Comparison of ENCODE assay signal across 20 mouse cellular contexts in genomic region chr12:50190892-50191539, GRCm38 (mm10).
DNase-seq lines count a peak whose midpoint lies in the region; ATAC-seq and TF ChIP-seq lines count a peak whose summit lies in the region.
"Had no signal": no experiment of that assay in that cellular context is flagged by ENCODE, and none has a peak within 500 bp of the region (broad histone marks: within the 10 kb centered on the region; RNA-seq: fewer than 3 reads in every experiment).

No protein-coding gene starts in this region.

- H3K4me3 ChIP-seq in hindbrain, embryonic 14.5 days (replicated peaks; ENCODE audit: low read length): no peak overlapping the region
- H3K4me3 ChIP-seq in hindbrain, embryonic 11.5 days (ENCODE audit: low read depth, low read length): no peak overlapping the region
- no peak overlapping the region for H3K4me3 ChIP-seq in neural tube, embryonic 12.5 days
- H3K4me3 ChIP-seq in hindbrain, embryonic 15.5 days: no peak overlapping the region
- H3K4me3 ChIP-seq in lung, postnatal 0 days (ENCODE audit: low read depth, low read length): no peak overlapping the region
- H3K4me3 ChIP-seq: megakaryocyte, embryonic 14.5 days; myocyte had no signal

- H3K4me2 ChIP-seq in hindbrain, embryonic 14.5 days (replicated peaks): no peak overlapping the region
- no peak overlapping the region for H3K4me2 ChIP-seq in hindbrain, embryonic 11.5 days (replicated peaks; ENCODE audit: low read depth, low read length)
- H3K4me2 ChIP-seq in neural tube, embryonic 12.5 days (replicated peaks): no peak overlapping the region
- H3K4me2 ChIP-seq in hindbrain, embryonic 15.5 days: no peak overlapping the region
- H3K4me2 ChIP-seq in lung, postnatal 0 days (replicated peaks; ENCODE audit: low read depth, low read length): no peak overlapping the region
- H3K4me2 ChIP-seq: heart, embryonic 11.5 days had no signal

- DNase-seq in hindbrain, embryonic 14.5 days (ENCODE audit: low spot score): peak; percentile 35
- no peak for DNase-seq in hindbrain, embryonic 11.5 days (ENCODE audit: low spot score)
- no peak for DNase-seq in neural tube, embryonic 10.5 days (ENCODE audit: extremely low spot score, low spot score)
- no peak for DNase-seq in gastrocnemius, postnatal 14 days
- DNase-seq in lung, postnatal 0 days (ENCODE audit: low spot score): no peak
- DNase-seq: adrenal gland, postnatal 14 days; cerebellum, adult 11-12 months; cerebellum, postnatal 36 days; heart, postnatal 10 days; kidney, adult 18-20 months; kidney, postnatal 10 days; liver; right cerebral cortex, adult 18-20 months; thymus, postnatal 14 days had no signal

- peak; percentile 83 for ATAC-seq in hindbrain, embryonic 14.5 days (ENCODE audit: low FRiP score)
- no peak; the same call in 1 of the 2 replicates for ATAC-seq in hindbrain, embryonic 11.5 days (ENCODE audit: low FRiP score)
- ATAC-seq in neural tube, embryonic 12.5 days (ENCODE audit: low FRiP score, low read depth): peak; percentile 44; the same call in 1 of the 2 replicates
- ATAC-seq in hindbrain, embryonic 15.5 days (ENCODE audit: low FRiP score, low read depth): peak; percentile 51
- ATAC-seq in lung, postnatal 0 days: no peak

- no peak for TF ChIP-seq CTCF in lung, postnatal 0 days (IDR thresholded peaks at IDR 0.05)

- H3K4me1 ChIP-seq in hindbrain, embryonic 14.5 days (replicated peaks; ENCODE audit: control insufficient read depth, insufficient read depth, low read length): no peaks in the 10 kb centered on the region; the same call in 1 of the 2 replicates
- no peaks in the 10 kb centered on the region for H3K4me1 ChIP-seq in hindbrain, embryonic 11.5 days (replicated peaks; ENCODE audit: control insufficient read depth, insufficient read depth, low read length)
- 0 out of 2 replicates have a peak, but pooled peaks cover 4% of the 10 kb centered on the region for H3K4me1 ChIP-seq in neural tube, embryonic 12.5 days
- H3K4me1 ChIP-seq in hindbrain, embryonic 15.5 days (replicated peaks): 0 out of 2 replicates have a peak, but pooled peaks cover 4% of the 10 kb centered on the region
- no peaks in the 10 kb centered on the region for H3K4me1 ChIP-seq in lung, postnatal 0 days (ENCODE audit: insufficient read depth, low read depth, low read length)
- H3K4me1 ChIP-seq: megakaryocyte, embryonic 14.5 days had no signal

- H3K27me3 ChIP-seq in hindbrain, embryonic 14.5 days (ENCODE audit: control insufficient read depth, insufficient read depth, low read length): no peaks in the 10 kb centered on the region
- no peaks in the 10 kb centered on the region for H3K27me3 ChIP-seq in hindbrain, embryonic 11.5 days (ENCODE audit: control insufficient read depth, insufficient read depth, low read length)
- H3K27me3 ChIP-seq in neural tube, embryonic 12.5 days (replicated peaks): no peaks in the 10 kb centered on the region
- H3K27me3 ChIP-seq in hindbrain, embryonic 15.5 days: no peaks in the 10 kb centered on the region
- no peaks in the 10 kb centered on the region for H3K27me3 ChIP-seq in lung, postnatal 0 days (replicated peaks; ENCODE audit: insufficient read depth, low read length)
- H3K27me3 ChIP-seq: megakaryocyte, embryonic 14.5 days had no signal

- intact Hi-C loops in gastrocnemius, postnatal 14 days (cut with DNase I; ENCODE audit: low total_unique reads): no loop called here

- no peaks in the 10 kb centered on the region for H3K36me3 ChIP-seq in hindbrain, embryonic 14.5 days (replicated peaks; ENCODE audit: control insufficient read depth, insufficient read depth)
- no peaks in the 10 kb centered on the region for H3K36me3 ChIP-seq in hindbrain, embryonic 11.5 days (ENCODE audit: control insufficient read depth, insufficient read depth, low read length)
- no peaks in the 10 kb centered on the region for H3K36me3 ChIP-seq in neural tube, embryonic 12.5 days
- H3K36me3 ChIP-seq in hindbrain, embryonic 15.5 days: no peaks in the 10 kb centered on the region
- H3K36me3 ChIP-seq in lung, postnatal 0 days (ENCODE audit: insufficient read depth, low read length): no peaks in the 10 kb centered on the region
- H3K36me3 ChIP-seq: G1E had no signal

- no peak overlapping the region for H3K27ac ChIP-seq in hindbrain, embryonic 14.5 days
- H3K27ac ChIP-seq in hindbrain, embryonic 11.5 days (ENCODE audit: low read depth, low read length): no peak overlapping the region
- no peak overlapping the region for H3K27ac ChIP-seq in neural tube, embryonic 12.5 days
- no peak overlapping the region for H3K27ac ChIP-seq in hindbrain, embryonic 15.5 days (replicated peaks)
- H3K27ac ChIP-seq in lung, postnatal 0 days (ENCODE audit: low read length): no peak overlapping the region

- H3K9me3 ChIP-seq in hindbrain, embryonic 14.5 days (ENCODE audit: control insufficient read depth, low read length): no peaks in the 10 kb centered on the region
- no peaks in the 10 kb centered on the region for H3K9me3 ChIP-seq in hindbrain, embryonic 11.5 days (ENCODE audit: control insufficient read depth, low read length)
- no peaks in the 10 kb centered on the region for H3K9me3 ChIP-seq in neural tube, embryonic 12.5 days
- no peaks in the 10 kb centered on the region for H3K9me3 ChIP-seq in hindbrain, embryonic 15.5 days
- H3K9me3 ChIP-seq in lung, postnatal 0 days (ENCODE audit: low read length): no peaks in the 10 kb centered on the region
- H3K9me3 ChIP-seq: G1E; megakaryocyte, embryonic 14.5 days had no signal

- no peak overlapping the region for H3K9ac ChIP-seq in hindbrain, embryonic 14.5 days
- no peak overlapping the region for H3K9ac ChIP-seq in hindbrain, embryonic 11.5 days (ENCODE audit: low read depth, low read length)
- H3K9ac ChIP-seq in neural tube, embryonic 12.5 days: no peak overlapping the region
- no peak overlapping the region for H3K9ac ChIP-seq in hindbrain, embryonic 15.5 days
- no peak overlapping the region for H3K9ac ChIP-seq in lung, postnatal 0 days (replicated peaks; ENCODE audit: low read depth)

- no peak for TF ChIP-seq EP300 in lung, postnatal 0 days (IDR thresholded peaks at IDR 0.05)

Comparison
In these comparisons a context has a peak if more than half of its experiments do, and no peak if none do; other contexts are left out.
1. ATAC-seq: peak in hindbrain, embryonic 14.5 days (single experiment), neural tube, embryonic 12.5 days (single experiment) and hindbrain, embryonic 15.5 days (single experiment); none in hindbrain, embryonic 11.5 days (single experiment) and lung, postnatal 0 days (single experiment).